Mouse (Mus musculus): ENCODE results near the gene Mme. TPM values are rescaled to one million over a fixed set of nuclear protein-coding genes. Genes with fewer than 3 reads are reported as not detected.

Mme gene
- total RNA-seq (2017), result not detected in 3 replicates

- no peak for ATAC-seq (replicated peaks; ENCODE audit: insufficient number of reproducible peaks, low FRiP score, low TSS enrichment, poor library complexity, severe bottlenecking)
Measured at GRCm38 (mm10) chr3:63241099-63241587, at the start of gene Mme. Gene Mme (plus strand): TSS chr3:63241537.

DNA sequence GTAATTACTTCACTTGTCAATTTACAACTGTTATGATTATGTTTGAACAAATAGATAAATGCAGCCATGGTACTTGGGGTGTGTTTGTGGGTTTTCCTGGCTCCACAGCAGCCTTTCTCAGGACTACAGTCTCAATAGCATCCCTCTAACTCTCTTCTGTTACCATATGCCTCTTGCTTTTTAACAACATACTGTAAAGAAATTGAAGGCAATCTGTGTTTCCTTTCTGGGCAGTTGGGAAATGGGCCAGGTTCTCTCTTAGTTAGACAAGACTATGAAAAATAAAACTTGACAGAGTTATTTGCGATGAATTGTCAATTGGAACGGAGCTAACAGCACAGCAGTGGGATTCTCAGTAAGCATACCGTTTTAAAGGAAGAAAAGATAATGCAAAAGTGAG is 44.8 kb upstream of the Mme start:
- ATAC-seq (replicated peaks; ENCODE audit: insufficient number of reproducible peaks, low FRiP score, low TSS enrichment, poor library complexity, severe bottlenecking), result no peak

GRCm38 (mm10) chr3:63198026-63198425 is 43.3 kb upstream of the Mme start:
- ATAC-seq (replicated peaks; ENCODE audit: insufficient number of reproducible peaks, low FRiP score, low TSS enrichment, poor library complexity, severe bottlenecking), result no peak

- ATAC-seq (replicated peaks; ENCODE audit: insufficient number of reproducible peaks, low FRiP score, low TSS enrichment, poor library complexity, severe bottlenecking), result no peak
Measured at GRCm38 (mm10) chr3:63221867-63222591, 19.3 kb upstream of the Mme start.

DNA sequence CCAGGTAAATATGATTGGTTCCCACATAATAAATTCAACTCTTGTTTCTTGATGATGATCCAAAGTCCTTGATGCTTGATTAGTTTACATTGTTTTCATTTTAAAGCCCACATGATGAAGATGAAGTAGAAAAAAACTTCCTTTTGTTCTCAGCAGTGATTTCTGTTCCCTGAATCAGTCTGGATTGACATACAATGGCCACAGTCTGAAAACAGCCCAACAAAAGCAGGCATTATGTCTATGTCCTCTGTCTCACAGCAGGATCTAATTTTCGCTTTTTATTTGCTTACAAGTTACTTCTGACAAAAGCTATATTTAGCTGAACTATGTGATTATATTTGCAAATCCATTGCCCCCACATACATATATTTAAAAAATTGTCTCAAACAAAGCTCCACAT is 17.7 kb upstream of the Mme start:
- no peak for ATAC-seq (replicated peaks; ENCODE audit: insufficient number of reproducible peaks, low FRiP score, low TSS enrichment, poor library complexity, severe bottlenecking)

GRCm38 (mm10) chr3:63235957-63236356 is 5.4 kb upstream of the Mme start:
- no peak for ATAC-seq (replicated peaks; ENCODE audit: insufficient number of reproducible peaks, low FRiP score, low TSS enrichment, poor library complexity, severe bottlenecking)

DNA sequence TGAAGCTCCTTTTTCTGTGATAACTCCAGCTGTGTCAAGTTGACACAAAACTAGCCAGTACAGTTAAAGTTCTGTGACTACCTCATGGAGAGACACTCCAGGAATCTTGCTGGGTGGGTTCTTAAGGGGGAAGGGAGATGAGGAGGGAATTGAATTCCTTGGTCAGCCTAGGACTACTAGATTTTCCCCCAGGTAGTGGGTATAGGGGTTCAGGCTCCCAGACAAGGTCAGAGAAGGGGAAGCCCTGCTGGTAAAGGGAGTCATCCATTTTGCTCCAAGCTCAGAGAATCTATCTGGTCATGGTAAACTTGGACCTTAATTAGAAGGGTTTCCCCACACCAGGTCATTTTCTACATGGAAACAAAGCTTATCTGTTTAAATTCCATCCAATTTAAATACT is 2.4 kb downstream of the Mme start:
- no peak for ATAC-seq (replicated peaks; ENCODE audit: insufficient number of reproducible peaks, low FRiP score, low TSS enrichment, poor library complexity, severe bottlenecking)

DNA sequence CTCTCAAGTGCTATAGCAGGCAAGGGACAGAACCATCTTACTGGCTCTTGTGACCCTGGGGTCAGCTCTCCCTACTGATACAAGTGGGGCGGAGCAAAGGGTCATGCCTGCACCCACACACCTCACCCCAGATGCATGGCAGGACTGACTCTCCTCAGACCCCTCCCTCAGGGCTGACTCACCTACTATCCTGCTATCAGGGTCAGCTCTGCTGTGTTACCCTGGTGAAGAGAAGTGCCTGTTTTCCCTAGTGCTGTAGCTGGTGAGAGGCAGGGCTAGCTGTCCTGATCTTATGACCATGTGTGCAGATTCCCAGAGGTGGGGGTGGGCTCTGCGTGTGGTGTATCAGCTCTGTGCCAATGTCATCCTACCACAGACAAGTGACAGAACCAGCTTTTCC is 30.8 kb downstream of the Mme start:
- ATAC-seq (replicated peaks; ENCODE audit: insufficient number of reproducible peaks, low FRiP score, low TSS enrichment, poor library complexity, severe bottlenecking), result 0 out of 2 replicates have a peak, but pooled peaks have one; percentile 17

DNA sequence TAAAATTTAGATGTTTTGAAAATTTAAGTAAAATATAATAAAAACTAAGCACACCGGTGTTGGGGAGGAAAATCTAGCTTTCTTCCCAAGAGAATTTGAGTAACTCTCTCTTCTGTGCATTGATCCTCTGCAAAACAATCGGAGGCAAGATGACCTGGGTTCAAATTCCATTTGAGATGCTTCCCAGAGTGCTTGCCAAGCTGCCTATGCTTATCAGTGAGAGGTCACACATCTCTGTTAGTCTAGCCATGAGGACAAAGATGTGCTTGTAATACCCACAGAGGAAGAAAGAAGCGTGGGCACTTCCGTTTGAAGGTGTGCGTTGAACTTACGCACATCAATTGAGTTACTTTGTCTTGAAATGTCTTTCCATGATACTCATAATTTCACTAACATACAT is 53.0 kb downstream of the Mme start:
- no peak for ATAC-seq (replicated peaks; ENCODE audit: insufficient number of reproducible peaks, low FRiP score, low TSS enrichment, poor library complexity, severe bottlenecking)

GRCm38 (mm10) chr3:63294791-63295190 is 53.5 kb downstream of the Mme start:
- no peak for ATAC-seq (replicated peaks; ENCODE audit: insufficient number of reproducible peaks, low FRiP score, low TSS enrichment, poor library complexity, severe bottlenecking)

DNA sequence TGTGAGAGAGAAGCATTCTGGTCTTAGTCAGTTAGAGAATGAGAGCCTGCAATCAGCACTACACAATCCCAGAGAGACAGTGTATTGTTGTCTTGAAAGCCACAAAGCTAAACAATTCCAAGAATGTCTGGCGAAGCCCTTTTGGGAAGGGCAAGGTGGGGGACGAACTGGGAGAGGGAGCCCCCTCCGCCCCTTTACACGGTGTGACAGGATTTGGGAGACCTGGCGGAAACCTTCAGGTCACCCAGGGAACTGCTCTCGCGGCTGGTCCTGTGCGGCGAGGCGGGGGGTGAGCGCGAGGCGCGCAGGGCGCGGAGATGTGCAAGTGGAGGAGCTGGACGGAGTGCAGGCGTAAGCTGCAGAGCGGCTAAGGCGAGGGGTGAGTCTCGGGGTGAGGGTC is 53.9 kb downstream of the Mme start:
- ATAC-seq (replicated peaks; ENCODE audit: insufficient number of reproducible peaks, low FRiP score, low TSS enrichment, poor library complexity, severe bottlenecking), result no peak

DNA sequence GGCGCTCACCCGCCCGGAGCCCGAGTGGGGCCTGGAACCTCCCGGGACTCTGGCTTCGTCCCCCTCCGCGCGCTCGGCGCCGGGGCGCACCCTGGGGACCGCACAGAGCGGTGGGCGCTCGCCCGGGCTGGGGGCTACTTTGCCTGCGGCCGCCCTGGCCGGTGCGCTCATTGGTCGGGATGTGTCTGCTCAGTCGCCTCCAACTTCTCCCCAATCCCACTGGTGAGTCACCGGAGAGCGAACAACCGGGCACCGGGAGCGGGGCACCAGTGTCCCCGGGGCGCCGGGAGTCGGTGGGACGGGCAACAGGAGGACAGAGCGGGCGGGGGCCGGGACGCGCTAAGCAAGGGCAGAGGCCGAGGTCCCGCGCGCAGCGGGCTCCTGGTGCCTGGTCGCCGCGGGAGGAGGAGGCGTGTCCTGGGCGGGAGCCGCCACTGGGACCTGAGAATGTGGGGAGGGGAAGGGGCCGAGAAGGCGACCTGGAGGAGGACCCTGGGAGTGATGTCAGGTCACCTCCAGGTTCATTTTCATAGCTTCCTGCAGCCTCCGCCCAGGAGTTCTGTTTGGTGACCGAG is 54.4 kb downstream of the Mme start:
- ATAC-seq (replicated peaks; ENCODE audit: insufficient number of reproducible peaks, low FRiP score, low TSS enrichment, poor library complexity, severe bottlenecking), result no peak

- ATAC-seq (replicated peaks; ENCODE audit: insufficient number of reproducible peaks, low FRiP score, low TSS enrichment, poor library complexity, severe bottlenecking), result no peak
Measured at GRCm38 (mm10) chr3:63296411-63296810, 55.1 kb downstream of the Mme start.

DNA sequence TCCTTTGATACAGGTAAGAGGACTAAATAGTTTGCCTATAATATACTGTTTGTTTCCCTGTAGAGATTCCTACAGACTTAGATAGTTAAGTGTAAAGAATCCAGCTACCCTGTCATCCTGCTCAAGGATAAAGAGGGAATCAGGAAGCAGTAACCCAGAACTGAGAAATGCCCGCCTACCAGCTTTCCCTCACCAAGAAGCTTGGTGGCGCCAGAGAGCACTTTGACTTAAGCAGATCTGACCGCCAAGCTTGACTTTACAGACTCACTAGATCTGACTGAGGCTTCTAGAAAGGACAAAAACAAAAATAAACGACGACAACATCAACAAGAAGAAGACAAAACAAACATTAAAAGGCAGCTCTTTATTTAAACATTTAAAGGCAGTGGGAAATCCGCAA is 56.5 kb downstream of the Mme start:
- no peak for ATAC-seq (replicated peaks; ENCODE audit: insufficient number of reproducible peaks, low FRiP score, low TSS enrichment, poor library complexity, severe bottlenecking)

DNA sequence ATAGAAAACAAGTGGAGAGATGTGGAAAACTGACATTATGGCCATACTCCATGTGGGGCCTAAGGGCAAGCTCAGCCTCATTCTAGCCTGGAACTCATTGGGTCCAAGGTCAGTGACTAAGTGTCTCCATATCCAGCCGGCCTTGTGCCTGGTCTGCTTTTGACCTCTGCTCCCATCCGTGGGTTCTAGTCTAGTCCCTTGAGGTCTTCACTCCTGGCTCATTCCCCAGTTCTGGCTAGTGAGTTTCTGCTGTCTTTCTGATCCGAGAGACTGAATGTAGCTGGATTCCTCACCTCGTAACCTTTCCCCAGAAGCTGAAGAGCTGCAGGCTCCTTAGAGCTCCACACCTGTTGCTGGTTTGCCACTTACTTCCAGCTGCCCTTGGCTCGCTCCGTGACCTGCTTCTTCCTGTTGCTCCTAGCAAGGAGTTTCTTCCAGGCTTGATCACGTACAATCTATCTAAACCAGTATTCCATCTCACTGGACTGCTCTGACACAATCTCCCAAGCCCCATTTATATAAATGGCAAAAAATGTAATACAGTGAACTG is 73.9 kb downstream of the Mme start:
- no peak for ATAC-seq (replicated peaks; ENCODE audit: insufficient number of reproducible peaks, low FRiP score, low TSS enrichment, poor library complexity, severe bottlenecking)

DNA sequence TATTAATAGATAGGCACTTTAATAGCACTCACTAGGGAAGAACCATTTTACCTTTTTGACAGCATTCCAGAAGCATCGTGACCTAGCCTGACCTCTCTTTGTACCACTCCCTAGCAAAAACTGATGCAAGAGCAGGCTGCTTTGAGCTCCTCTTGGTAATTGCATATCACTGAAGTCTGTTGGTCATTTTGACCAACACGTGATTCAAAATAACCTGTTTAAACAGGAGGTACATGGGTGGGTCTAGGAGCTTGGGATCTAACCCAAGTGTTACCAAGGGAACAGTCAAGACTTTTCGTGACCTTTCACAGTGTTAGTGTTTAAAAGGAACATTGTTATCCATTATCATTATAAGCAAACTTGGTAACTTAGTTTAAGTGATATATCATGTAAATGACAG is 76.2 kb downstream of the Mme start:
- ATAC-seq (replicated peaks; ENCODE audit: insufficient number of reproducible peaks, low FRiP score, low TSS enrichment, poor library complexity, severe bottlenecking), result no peak

GRCm38 (mm10) chr3:63325615-63326014 is 84.3 kb downstream of the Mme start:
- ATAC-seq (replicated peaks; ENCODE audit: insufficient number of reproducible peaks, low FRiP score, low TSS enrichment, poor library complexity, severe bottlenecking), result no peak

GRCm38 (mm10) chr3:63340110-63340509 is 98.8 kb downstream of the Mme start:
- ATAC-seq (replicated peaks; ENCODE audit: insufficient number of reproducible peaks, low FRiP score, low TSS enrichment, poor library complexity, severe bottlenecking), result no peak

DNA sequence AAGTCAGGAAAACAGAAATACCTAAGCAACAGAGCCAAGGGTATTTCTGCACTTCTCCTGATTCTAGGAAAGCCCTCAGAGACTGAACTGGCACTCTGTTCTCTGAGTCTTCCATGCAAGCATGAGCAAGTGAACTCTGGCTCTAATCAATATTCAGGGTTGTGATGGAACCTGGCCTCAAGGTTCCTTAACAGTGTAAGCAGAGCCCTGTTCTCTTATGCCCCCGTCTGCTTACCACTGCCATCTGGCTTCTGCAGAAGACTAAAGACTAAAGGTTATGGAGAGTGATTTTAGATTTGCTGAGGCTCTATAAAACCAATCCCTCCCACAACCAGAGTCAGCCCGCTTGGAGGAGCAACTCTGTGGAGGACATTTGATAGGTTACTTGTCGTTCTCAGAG is 99.2 kb downstream of the Mme start:
- ATAC-seq (replicated peaks; ENCODE audit: insufficient number of reproducible peaks, low FRiP score, low TSS enrichment, poor library complexity, severe bottlenecking), result no peak

GRCm38 (mm10) chr3:63341481-63341880 is 100.1 kb downstream of the Mme start:
- no peak for ATAC-seq (replicated peaks; ENCODE audit: insufficient number of reproducible peaks, low FRiP score, low TSS enrichment, poor library complexity, severe bottlenecking)

Data from monocyte, adult 5-6 weeks (primary cell).